Mouse (Mus musculus): ENCODE results near the gene Chmp3.

Gene Chmp3

DNA sequence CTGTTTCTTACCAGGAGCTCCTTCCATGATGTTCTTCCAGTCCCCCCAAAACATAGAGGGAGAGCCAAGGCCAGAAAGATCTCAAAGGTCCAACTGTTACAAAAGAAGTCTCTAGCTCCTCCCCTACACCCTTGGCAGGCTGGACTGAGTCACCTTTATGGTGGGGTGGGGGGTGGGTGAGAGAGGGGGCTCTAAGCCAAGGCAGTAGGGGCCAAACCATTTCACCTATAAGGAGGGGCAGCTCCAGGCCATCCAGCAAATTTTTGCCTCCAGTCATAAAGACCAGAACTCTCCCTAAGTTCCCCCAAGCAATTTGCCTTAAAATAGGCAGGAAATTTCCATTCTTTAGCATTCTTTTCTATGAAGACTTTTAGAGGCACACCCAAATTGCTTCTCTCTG lies 65.4 kb downstream of the Chmp3 start:
- no peak for DNase-seq (ENCODE audit: low spot score)

DNA sequence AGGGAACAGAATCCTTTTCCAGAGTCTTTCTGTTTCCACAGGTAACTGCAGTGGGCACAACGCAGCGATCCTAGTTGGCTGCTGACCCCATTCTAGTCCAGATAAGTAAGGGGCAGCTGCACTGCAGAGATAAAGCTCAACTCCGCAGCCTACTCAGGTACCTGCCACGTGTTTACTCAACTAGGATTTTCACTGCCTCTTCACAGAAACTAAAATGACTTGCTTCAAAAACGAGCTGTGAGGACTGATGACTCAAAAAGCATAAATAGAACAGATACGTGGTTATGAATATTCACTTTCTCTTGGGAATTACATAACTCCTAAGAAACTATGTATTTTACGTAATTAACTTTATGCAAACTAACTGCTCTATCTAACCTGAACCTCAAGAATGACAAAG lies 66.4 kb downstream of the Chmp3 start:
- no peak for DNase-seq (ENCODE audit: low spot score)

DNA sequence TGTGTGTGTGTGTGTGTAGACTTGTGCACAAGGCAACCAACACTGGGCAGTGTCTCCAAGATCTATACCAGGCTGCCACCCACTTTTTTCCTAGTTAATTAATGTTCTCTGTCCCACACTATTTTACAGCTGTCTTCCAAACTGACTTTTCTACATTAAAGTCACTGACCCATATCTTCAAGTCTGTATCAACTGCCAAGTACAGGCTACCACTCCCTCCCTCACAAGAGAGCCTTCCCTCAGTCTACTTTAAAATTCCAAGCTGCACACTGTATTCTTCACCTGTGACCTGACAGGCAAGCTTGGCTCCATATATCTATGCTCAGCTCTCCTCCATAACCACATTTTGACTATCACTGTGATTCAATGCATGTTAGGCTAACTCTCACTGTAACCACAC lies 69.6 kb downstream of the Chmp3 start:
- no peak for DNase-seq (ENCODE audit: low spot score)

DNA sequence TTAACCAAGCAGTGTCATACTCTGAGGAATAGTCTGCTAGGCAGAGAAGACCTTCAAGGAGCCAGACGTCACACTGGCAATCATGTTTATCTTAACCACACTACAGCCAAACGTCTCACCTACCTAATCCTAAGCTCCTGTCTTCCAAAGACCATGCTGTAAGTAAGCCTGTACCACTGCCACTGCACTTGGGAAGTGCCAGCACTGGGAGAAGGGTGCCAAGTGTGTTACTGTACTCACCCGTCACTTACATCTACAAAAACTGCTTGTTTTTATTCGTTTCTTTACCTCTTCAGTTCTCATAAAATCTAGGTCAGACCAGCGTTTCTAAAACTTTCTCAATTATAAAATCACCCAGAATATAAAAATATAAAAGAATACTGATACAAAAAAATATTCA lies 73.4 kb downstream of the Chmp3 start:
- no peak for DNase-seq (ENCODE audit: low spot score)

DNA sequence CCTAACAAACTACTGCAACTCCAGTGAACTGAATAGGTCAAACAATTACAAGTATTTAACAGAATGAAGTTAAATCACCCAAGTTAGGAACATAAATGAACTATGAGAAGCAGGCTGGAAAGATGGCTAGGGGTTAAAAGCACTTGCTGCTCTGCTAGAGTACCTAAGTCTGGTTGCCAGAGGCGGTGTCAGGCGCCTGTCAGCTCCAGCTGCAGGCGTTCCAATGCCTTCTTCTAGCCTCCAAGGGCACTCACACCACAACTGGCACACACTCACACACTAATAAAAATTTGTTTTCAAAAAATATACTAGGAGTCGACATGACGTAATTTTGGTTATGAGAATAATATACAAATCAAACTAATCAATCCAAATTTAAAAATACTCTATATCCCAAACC lies 78.0 kb downstream of the Chmp3 start:
- no peak for DNase-seq (ENCODE audit: low spot score)

DNA sequence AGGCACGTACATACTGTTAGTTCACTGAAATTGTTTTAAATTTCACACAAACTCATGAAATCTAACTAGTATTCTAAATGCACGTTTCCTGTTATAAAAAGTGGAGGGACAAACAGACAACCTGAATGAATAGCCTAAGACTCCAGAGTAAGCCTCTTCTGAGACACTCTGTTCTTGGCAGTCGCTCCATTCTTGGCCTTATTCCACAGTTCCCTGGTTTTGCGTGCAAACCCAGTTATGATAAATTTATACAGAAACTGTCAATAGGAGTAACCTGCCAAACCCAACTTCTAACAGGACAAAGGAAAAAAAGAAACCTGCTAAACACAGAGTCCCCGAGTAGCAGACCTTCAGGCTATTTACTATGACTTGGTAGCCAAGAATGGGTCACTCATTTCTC lies 78.4 kb downstream of the Chmp3 start:
- DNase-seq (ENCODE audit: low spot score), result no peak

DNA sequence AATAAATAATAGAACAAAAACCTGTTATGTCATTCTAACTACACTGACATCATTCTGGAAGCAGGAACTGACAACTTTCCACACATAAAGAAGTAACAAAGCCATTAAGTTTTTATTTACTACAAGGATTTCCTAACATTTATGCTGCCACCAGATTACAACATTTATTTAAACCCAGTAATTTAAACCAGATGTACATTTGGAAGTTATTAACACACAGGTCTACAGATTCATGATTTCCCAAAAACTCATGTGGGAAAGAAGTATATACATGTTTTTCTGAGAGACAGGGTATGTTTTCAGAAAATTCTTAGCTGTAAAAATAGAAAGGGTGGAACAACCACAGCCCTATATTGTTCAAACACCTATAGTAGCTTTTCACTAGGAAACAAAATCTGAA lies 81.1 kb downstream of the Chmp3 start:
- DNase-seq (ENCODE audit: low spot score), result no peak

DNA sequence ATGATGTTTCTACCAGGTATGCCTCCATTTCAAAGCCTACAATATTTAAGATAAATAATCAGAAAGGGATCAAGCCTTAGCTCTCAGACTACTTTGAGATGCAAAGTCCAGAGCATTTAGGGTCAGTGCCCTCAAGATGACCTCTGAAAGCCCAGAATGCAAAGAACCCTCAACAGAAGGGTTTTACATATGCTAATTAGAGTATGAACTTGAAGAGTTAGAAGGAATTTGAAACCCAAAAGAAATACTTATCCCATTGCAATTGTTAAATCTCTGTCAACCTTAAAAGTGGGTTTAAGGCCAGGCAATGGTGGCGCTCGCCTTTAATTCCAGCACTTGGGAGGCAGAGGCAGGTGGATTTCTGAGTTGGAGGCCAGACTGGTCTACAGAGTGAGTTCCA lies 82.4 kb downstream of the Chmp3 start:
- no peak for DNase-seq (ENCODE audit: low spot score)

DNA sequence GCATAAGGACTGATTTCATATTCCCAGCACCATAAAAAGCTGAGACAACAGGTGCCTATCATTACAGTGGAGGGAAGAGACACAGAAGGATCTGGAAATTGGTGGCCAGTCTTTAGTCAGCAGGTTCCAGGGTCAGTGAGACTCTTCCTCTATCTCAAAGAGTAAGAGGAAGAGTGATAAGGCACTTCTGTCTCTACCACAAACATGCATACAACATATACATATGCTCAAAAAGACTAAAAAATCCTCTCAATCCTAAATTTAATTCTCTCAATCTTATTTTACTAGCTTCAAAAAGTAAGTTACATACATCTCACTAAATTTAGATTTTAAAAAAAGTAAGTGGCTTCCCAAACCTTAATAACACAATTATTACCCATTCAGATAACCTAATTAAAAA lies 83.7 kb downstream of the Chmp3 start:
- DNase-seq (ENCODE audit: low spot score), result no peak

DNA sequence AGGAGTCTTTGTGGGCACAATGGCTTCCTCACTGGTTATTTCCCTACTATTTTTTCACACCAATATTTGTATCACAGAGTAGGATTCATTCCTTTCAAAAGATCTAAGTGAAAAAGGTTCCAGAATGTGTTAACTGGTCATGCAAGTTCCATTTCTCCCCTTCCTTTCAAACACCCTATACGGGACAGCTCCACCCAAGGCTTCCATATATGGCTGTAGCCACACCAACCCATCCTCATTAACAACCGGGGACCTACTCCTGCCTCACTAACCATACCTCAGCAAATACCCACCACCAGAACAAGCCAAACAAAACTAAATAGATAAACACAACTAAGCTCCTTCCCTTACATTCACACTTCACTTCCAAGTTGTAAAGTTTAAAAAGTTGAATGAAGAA lies 87.6 kb downstream of the Chmp3 start:
- DNase-seq (ENCODE audit: low spot score), result no peak

DNA sequence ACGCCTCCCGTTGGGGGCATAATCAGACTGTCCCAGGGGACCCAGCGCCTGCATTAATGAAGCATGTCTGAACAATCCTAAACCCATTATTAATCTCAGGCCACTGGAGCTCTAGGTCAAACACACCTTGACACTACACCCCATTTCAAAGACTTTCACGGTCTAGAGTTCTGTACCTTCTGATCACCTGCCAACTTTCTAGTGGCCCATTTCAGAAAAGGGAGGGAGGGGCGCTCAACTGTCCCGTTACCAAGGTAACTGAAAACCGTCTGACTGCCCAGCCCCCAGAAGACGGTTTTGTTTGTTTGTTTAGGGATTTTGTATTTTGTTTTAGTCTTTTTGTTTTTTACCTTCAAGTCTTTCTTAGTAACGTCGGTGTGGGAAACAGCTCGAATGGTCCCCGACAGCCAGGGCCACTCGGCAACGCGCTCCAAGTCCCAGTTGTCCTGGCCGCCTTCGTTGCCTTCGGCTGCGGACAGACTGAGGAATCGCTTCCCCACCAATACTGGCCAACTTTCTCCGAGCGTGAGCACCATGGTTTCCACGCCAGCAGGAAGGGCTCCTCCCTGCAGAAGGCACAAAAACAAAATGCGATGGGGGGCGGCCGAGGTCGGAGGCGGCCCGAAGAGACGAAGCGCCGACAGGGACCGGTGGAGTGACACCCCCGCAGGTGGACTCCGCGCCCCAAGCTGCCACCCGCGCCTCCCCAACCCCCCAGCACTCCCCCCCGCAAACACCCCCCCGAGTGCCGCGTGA lies 88.3 kb downstream of the Chmp3 start:
- peak; percentile 46 for DNase-seq (ENCODE audit: low spot score)

All from T-cell, adult 2 months (primary cell).